Mouse (Mus musculus) cortical plate, adult 2 months (tissue): ENCODE data around the gene Mob3c.

Experiments
- CTCF ChIP-seq: fragments of 200-500 bp; IDR thresholded peaks from 2 replicates; pipeline ENCODE4 v1.5.1; 2011; ENCODE audit warnings: mild to moderate bottlenecking, control low read depth, low read length; ENCODE audit not compliant: insufficient read depth; ENCODE audit errors: extremely low read depth
- POLR2A ChIP-seq: fragments of 200-500 bp; IDR thresholded peaks from 2 replicates; pipeline ENCODE4 v1.6.1; 2011; ENCODE audit warnings: mild to moderate bottlenecking, low read length, control low read depth; ENCODE audit not compliant: insufficient read depth; ENCODE audit errors: extremely low read depth

GRCm38 (mm10) chr4:115848083-115848482 lies 20.2 kb downstream of the Mob3c start:
- TF ChIP-seq CTCF (no peak), POLR2A (no peak)
